Mouse (Mus musculus) left cerebral cortex, postnatal 14 days (tissue): ENCODE measurements around the gene Daam1. TPM values are rescaled to one million over a fixed set of nuclear protein-coding genes. Genes with fewer than 3 reads are reported as not detected.
"Not testable (repeated sequence)": the region's sequence is repeated elsewhere in the genome, so short reads cannot be mapped to it uniquely, and the experiment has no call there.

Experiments
- DNase-seq, 2 experiments: peaks; one replicate each; pipeline ENCODE4 v3.0.0; 2021 to 2022; ENCODE audit warnings: low spot score in 2 of 2, mixed read lengths in 1 of 2
- intact Hi-C: fragments of 180-260 bp; cut with DNase I; formaldehyde crosslinking; loops from one replicate; pipeline ENCODE4 v1.15.1; 2025
- total RNA-seq, 2 experiments: library from RNA; stranded (reverse); gene quantifications; 2 replicates each; pipeline ENCODE4 v1.2.3; 2021

Gene Daam1
- total RNA-seq, 2 experiments from 2014 or later, result 65.9 to 67.3 TPM

- intact Hi-C loops, result loop anchor here (5.0 kb wide), 5 partner anchors 86 to 216 kb away; no protein-coding TSS in a partner anchor
- peak; percentile 24 to 48 for DNase-seq
Measured at GRCm38 (mm10) chr12:71831258-71832087, 595 bp downstream of the Daam1 start.

- DNase-seq, result peak; percentile 79
- intact Hi-C loops, result loop anchor here (5.0 kb wide), 5 partner anchors 85 to 215 kb away; no protein-coding TSS in a partner anchor
Measured at GRCm38 (mm10) chr12:71832225-71832624, 1.3 kb downstream of the Daam1 start.

GRCm38 (mm10) chr12:71834041-71834440 lies 3.2 kb downstream of the Daam1 start:
- intact Hi-C loops, result loop anchor here (5.0 kb wide), 5 partner anchors 83 to 213 kb away; no protein-coding TSS in a partner anchor
- DNase-seq, result no peak

GRCm38 (mm10) chr12:71835966-71836668 lies 5.2 kb downstream of the Daam1 start:
- no peak for DNase-seq
- intact Hi-C loops, result no loop called here

- intact Hi-C loops, result no loop called here
- no peak for DNase-seq
Measured at GRCm38 (mm10) chr12:71836776-71837175, 5.9 kb downstream of the Daam1 start.

- intact Hi-C loops, result no loop called here
- no peak for DNase-seq
Measured at GRCm38 (mm10) chr12:71837576-71837975, 6.7 kb downstream of the Daam1 start.

- intact Hi-C loops, result no loop called here
- DNase-seq, result no peak
Measured at GRCm38 (mm10) chr12:71838230-71838629, 7.4 kb downstream of the Daam1 start.

GRCm38 (mm10) chr12:71839653-71840052 lies 8.8 kb downstream of the Daam1 start:
- DNase-seq, result no peak
- intact Hi-C loops, result no loop called here

GRCm38 (mm10) chr12:71840430-71841186 lies 9.7 kb downstream of the Daam1 start:
- intact Hi-C loops, result no loop called here
- DNase-seq, result no peak

- intact Hi-C loops, result no loop called here
- no peak for DNase-seq
Measured at GRCm38 (mm10) chr12:71842006-71842405, 11.1 kb downstream of the Daam1 start.

- intact Hi-C loops, result no loop called here
- DNase-seq, result no peak
Measured at GRCm38 (mm10) chr12:71842588-71842987, 11.7 kb downstream of the Daam1 start.

GRCm38 (mm10) chr12:71845486-71845885 lies 14.6 kb downstream of the Daam1 start:
- intact Hi-C loops, result no loop called here
- DNase-seq, result no peak

GRCm38 (mm10) chr12:71846416-71846815 lies 15.5 kb downstream of the Daam1 start:
- DNase-seq, intact Hi-C loops: not testable (repeated sequence)

- intact Hi-C loops, DNase-seq: not testable (repeated sequence)
Measured at GRCm38 (mm10) chr12:71847024-71847423, 16.1 kb downstream of the Daam1 start.

- DNase-seq, result no peak
- intact Hi-C loops, result no loop called here
Measured at GRCm38 (mm10) chr12:71847617-71848016, 16.7 kb downstream of the Daam1 start.

- intact Hi-C loops, result no loop called here
- DNase-seq, result no peak
Measured at GRCm38 (mm10) chr12:71848037-71848776, 17.3 kb downstream of the Daam1 start.

GRCm38 (mm10) chr12:71849051-71849450 lies 18.2 kb downstream of the Daam1 start:
- DNase-seq, result no peak
- intact Hi-C loops, result no loop called here

- DNase-seq, result no peak
- intact Hi-C loops, result no loop called here
Measured at GRCm38 (mm10) chr12:71850135-71850534, 19.3 kb downstream of the Daam1 start.

- no peak for DNase-seq
- intact Hi-C loops, result no loop called here
Measured at GRCm38 (mm10) chr12:71852678-71853077, 21.8 kb downstream of the Daam1 start.
